Mouse (Mus musculus): ENCODE results near the gene Cog2.

DNA sequence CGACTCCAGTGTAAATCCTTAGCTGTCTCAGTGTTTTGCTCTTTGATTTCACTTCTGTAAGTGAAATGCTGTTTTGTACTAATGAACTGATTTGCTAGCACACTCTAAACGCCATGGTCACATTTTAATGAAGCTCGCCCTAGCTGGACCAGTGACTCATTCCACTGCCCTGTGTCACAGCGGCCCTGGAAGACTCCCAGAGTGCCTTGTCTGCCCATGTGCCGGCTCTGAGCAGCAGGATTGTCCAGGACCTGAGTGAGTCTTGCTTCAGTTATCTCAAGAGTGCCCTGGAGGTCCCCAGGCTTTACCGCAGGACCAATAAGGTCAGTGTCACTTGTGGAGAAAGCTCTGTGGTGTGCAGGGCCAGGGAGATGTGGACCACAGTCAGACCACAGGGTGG lies 25.8 kb downstream of the Cog2 start:
- TF ChIP-seq CTCF (IDR thresholded peaks at IDR 0.05; ENCODE audit: insufficient read depth, low read depth, low read length) (no peak), POLR2A (IDR thresholded peaks at IDR 0.05; ENCODE audit: insufficient read depth, low read depth, low read length) (no peak)
